Mouse (Mus musculus): ENCODE results near the gene Nfe2l1.

- no peak for TF ChIP-seq POLR2A (IDR thresholded peaks at IDR 0.05; ENCODE audit: extremely low read depth, insufficient read depth, low read length)
- no peak for TF ChIP-seq CTCF (IDR thresholded peaks at IDR 0.05; ENCODE audit: low read depth, low read length)
Measured at GRCm38 (mm10) chr11:96875745-96876144, 46.0 kb upstream of the Nfe2l1 start.

Measured in liver, adult 2 months (tissue).